Mouse (Mus musculus): Measurements from ENCODE around the gene Gpc4. TPM values are rescaled to one million over a fixed set of nuclear protein-coding genes. Genes with fewer than 3 reads are reported as not detected.

Gene Gpc4
- total RNA-seq (2021), result 10 to 100 TPM; 25.4 to 26.3 TPM
- long read RNA-seq, transcript Gpc4-201 (9 exons, 2,651 nt), result major isoform, 14 of 16 reads
- long read RNA-seq, partial matches to known transcripts, result 2 of 16 reads
- long read RNA-seq, other reads (novel, unspliced or antisense), result 0 of 16 reads

GRCm38 (mm10) chrX:52164738-52165554 is at the start of gene Gpc4:
Gene Gpc4 (minus strand): TSS chrX:52165252.
- DNase-seq (ENCODE audit: low spot score in 2 of 2), result peak; percentile 68 to 72

DNA sequence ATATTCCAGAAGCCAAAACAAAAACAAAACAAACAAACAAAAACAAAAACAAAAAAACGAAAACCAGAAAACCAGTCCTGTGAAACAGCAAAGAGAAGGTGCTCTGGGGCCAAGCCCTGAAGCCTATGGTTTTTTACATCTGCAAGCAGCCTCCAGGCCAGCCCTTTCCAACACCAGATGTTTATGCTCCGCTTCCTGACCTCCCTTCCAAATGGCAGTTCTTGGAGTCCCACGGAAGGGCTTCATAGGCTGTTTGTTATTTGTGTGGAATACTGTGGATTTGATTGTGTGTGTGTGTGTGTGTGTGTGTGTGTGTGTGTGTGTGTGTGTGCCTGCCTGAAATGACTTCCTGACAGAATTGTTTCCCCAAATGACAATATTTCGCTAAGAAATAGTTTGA is 47.8 kb upstream of the Gpc4 start:
- DNase-seq (ENCODE audit: low spot score in 2 of 2), result no peak

GRCm38 (mm10) chrX:52199836-52200235 is 34.8 kb upstream of the Gpc4 start:
- DNase-seq (ENCODE audit: low spot score in 2 of 2), result no peak

DNA sequence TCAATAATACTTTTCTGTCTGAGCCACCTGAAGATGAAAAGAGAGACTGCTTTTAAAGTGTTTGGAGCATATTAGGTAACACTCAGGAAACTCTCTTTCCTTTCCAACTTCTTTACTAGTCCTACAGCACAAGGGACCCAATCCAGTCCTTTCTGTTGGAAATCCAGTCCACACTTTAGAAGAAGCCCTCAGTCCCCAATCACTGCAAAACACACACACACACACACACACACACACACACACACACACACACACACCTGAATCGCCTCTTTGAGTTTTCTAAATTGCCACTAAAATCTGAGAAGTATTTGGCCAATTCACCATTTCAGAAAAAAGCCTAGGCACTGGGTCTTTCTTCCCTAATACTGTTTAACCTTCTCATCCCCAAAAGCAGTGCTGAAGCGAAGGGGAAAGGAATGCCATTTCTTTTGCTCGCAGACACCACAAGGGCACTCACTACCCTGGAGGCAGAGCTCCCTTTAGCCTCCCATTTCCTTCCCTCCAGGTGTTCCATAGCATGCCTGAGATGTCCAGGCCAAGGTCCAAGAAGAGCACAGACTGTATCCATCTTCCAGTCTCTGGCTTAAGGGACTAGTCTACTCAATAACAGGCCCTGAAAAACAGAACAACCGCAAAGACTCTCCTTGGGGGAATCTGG is 28.4 kb upstream of the Gpc4 start:
- no peak for DNase-seq (ENCODE audit: low spot score in 2 of 2)

DNA sequence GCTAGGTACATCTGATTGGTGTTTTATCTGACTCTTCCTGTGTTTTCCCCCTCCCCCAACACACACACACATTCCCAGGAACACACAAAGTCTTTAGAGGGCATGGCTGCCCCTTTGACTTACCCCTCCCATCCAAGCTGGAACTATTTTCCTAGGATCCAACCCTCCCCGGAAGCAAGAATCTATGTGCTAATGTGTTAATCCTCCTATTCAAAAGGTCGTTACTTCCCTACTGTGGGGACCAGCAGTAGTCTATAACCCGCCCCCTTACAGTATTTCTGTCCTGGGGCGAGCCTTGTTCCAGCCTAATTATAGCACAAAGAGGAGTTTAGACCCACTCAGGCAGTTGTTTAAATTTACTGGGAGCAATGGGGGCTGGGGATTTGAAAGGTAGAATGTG is 24.0 kb upstream of the Gpc4 start:
- DNase-seq (ENCODE audit: low spot score in 2 of 2), result no peak

- no peak for DNase-seq (ENCODE audit: low spot score in 2 of 2)
Observed at GRCm38 (mm10) chrX:52183551-52184442, 18.7 kb upstream of the Gpc4 start.

- DNase-seq (ENCODE audit: low spot score in 2 of 2), result no peak
Observed at GRCm38 (mm10) chrX:52181401-52181800, 16.3 kb upstream of the Gpc4 start.

- DNase-seq (ENCODE audit: low spot score in 2 of 2), result no peak
Observed at GRCm38 (mm10) chrX:52177067-52177466, 12.0 kb upstream of the Gpc4 start.

- no peak for DNase-seq (ENCODE audit: low spot score in 2 of 2)
Observed at GRCm38 (mm10) chrX:52167519-52168244, 2.6 kb upstream of the Gpc4 start.

DNA sequence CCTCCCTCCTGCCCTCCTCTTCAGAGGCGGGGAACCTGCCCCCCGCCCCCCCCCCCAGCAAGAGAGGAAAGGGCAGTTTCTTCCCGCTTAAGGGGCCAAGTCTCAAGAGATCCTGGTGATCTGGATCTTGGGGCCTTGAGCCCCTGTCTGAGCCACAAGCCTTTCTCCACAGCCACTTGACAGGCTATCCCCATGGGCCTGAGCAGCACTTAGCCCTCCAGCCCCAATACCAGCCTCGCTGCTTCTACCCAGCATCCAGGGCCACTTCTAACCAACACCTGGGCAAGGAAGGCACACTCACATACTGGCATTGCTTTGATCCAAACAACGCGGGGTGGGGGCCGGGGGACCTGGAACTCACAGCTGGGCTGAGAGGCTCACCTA is 495 bp upstream of the Gpc4 start:
- DNase-seq (ENCODE audit: low spot score in 2 of 2), result no peak

DNA sequence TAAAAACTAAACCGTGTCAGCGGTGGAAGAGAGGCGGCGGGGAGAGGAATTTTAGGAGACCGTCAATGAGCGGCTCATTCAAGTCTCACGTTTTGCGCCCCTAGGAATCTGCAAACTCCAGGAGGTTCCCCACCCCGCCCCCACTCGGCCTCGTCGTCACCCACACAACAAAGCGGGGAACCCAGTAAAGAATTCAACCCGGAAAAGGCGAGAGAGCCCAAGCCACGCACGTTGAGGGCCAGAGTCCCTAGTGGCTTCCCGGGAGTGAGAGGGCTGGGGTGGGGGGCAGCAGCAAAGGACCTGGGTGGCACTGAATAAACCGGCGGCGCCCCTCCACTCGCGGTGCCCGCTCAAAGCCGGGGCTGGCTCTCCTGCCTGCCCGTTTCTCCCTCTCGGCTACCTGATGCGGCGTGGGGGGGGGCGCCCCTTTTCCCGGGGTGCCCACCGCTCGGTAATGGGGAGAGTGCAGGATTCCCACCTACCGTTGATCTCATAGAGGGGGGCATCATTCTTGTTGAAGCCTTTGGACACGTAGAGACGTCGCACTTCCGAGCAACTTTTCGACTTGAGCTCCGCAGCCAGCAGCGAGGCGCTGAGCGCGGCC is 816 bp downstream of the Gpc4 start:
- DNase-seq (ENCODE audit: low spot score in 2 of 2), result peak in 1 of 2 experiments; percentile 16

DNA sequence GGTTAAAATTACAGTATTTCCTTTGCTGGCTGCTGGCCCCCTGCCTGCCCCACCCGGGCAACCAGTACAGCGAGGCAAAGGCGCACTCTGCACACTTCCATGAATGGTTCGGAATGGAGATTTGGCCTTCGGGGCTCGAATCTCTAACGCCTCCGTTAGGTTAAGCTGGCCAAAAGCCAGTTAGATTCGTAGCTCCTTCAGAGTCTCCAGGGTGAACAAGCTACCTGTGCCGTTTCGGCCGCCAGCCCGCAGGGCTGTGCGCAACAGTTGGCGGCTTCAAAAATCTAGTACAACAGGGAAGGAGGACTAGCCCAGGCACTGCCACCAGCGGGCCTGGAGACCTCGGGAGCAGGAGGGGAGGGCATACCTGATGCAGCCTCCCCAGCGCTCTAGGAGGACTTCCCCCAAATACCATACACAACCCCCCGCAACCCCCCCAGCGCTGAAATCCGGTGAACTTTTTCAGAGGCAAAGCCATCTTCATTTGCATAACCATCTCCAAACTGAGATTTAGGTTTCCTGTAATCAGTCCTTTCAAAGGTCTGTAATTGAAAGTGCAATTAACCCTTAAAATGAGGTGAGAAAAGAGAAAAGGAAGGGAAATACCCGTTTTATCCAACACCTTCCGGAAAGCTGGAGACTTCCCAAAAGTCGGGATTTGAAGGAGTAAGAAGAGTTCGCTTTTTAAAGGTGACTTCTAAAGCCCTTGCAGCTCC is 1.5 kb downstream of the Gpc4 start:
- no peak for DNase-seq (ENCODE audit: low spot score in 2 of 2)

GRCm38 (mm10) chrX:52162756-52163155 is 2.3 kb downstream of the Gpc4 start:
- no peak for DNase-seq (ENCODE audit: low spot score in 2 of 2)

- DNase-seq (ENCODE audit: low spot score in 2 of 2), result no peak
Observed at GRCm38 (mm10) chrX:52162206-52162605, 2.8 kb downstream of the Gpc4 start.

DNA sequence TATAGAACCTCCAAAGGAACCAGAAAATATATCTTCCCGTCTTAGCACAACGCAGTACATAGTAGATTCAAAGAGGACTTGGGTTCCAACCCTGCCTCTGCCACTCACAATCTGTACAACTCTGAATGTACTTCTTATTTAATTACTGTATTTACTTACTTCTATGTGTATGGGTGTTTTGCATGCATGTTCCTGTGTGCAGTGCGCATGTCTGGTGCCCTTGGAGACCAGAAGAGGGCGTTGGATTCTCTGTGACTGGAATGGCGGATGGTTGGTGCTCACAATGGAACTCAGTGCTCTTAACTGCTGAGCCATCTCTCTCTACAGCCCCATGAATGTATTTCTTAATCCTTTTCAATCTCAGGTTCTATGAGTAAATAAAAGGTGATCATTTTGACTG is 5.4 kb downstream of the Gpc4 start:
- DNase-seq (ENCODE audit: low spot score in 2 of 2), result no peak

GRCm38 (mm10) chrX:52155408-52155953 is 9.6 kb downstream of the Gpc4 start:
- no peak for DNase-seq (ENCODE audit: low spot score in 2 of 2)

GRCm38 (mm10) chrX:52154821-52155220 is 10.2 kb downstream of the Gpc4 start:
- no peak for DNase-seq (ENCODE audit: low spot score in 2 of 2)

- DNase-seq (ENCODE audit: low spot score in 2 of 2), result no peak
Observed at GRCm38 (mm10) chrX:52153451-52153850, 11.6 kb downstream of the Gpc4 start.

DNA sequence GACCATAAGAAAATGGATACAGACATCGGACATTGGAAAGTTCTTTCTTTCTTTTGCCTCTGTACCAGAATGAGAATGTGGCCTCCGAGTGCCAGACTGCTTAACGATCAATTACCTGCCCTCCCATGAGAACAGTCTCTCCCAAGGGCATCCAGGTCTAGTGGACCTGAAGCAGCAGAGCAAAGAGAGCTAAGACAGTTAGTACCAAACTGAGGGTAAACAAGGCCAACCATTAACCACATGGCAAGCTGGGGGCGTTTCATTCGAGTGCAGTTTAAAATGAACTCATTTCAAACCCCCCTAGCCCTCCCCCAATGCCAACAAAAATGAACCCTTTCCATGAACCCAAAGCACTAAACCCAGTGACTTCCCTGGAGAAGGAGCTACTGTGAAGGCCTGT is 12.1 kb downstream of the Gpc4 start:
- DNase-seq (ENCODE audit: low spot score in 2 of 2), result no peak
